Mouse (Mus musculus): ENCODE measurements around the gene Hoxc8.

Gene Hoxc8

GRCm38 (mm10) chr15:103010112-103010846 lies 19.9 kb downstream of the Hoxc8 start:
- DNase-seq = no peak

DNA sequence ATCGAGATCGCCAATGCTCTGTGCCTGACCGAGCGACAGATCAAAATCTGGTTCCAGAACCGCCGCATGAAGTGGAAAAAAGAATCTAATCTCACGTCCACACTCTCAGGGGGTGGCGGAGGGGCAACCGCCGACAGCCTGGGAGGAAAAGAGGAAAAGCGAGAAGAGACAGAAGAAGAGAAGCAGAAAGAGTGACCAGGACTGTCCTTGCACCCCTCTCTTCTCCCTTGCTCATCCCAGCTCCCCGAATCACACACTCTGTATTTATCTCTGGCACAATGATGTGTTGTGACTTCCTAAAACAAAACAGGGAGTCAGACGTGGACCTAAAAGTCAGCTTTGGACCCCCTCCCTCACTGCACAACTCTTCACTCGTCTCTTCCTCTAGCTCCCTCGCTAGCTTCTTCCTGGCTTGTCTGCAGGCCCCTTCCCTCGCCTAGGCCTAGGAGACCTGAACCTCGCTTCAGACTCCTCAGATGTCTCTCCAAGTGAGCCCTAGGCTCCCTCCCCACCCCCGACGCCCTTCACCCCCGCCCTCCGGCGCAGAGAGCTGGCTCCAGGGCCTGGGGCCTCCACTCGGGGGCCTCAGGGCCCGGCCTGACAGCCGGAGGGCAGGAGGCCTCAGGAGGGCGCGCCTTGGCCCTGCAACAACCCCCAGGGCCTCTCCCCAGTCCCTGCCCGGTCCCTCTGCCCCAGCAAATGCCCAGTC lies 20.6 kb downstream of the Hoxc8 start:
- DNase-seq = no peak

GRCm38 (mm10) chr15:103011928-103012486 lies 21.6 kb downstream of the Hoxc8 start:
- DNase-seq = no peak

- no peak for DNase-seq
Observed at GRCm38 (mm10) chr15:103013238-103013984, 23.0 kb downstream of the Hoxc8 start.

GRCm38 (mm10) chr15:103014166-103015008 lies 24.0 kb downstream of the Hoxc8 start:
- no peak for DNase-seq

DNA sequence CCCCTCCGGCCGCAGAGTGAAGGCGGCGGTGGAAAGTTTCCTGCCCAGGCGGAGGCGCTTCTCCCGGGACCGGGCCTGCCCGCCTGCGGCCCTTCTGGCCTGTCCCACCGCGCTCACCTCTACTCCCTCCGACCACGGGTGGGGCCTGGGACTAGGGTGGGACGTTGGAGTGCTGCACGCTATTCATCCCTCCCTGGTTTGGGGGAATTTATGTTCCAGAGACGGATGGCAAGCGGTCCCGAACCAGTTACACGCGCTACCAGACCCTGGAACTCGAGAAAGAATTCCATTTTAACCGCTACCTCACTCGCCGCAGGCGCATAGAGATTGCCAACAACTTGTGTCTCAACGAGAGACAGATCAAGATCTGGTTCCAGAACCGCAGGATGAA lies 24.6 kb downstream of the Hoxc8 start:
- DNase-seq = no peak

GRCm38 (mm10) chr15:103015406-103016166 lies 25.2 kb downstream of the Hoxc8 start:
- DNase-seq = no peak

DNA sequence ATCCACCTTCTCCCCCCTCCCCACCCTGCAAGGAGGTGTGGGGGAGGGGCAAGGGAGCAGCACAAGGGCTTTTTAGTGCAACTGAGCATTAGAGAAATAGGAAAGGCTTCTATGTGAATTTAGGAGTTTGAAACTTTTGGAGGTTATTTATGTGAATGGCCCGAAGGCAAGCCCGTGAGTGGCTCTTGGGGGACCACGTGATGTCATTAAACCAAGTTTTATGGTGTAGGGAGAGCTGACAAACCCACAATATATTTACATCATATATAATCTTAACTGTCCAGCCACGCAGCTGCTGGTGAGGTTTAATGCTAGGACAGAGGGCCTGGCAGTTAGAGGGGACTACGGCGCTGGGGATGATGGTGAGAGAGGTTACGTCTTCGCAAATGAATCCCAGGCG lies 28.2 kb downstream of the Hoxc8 start, which contains the start of gene Hoxc4:
Gene Hoxc4, plus strand, starts transcription at position 299 of the 400 bp plus-strand sequence.
- no peak for DNase-seq

GRCm38 (mm10) chr15:103020899-103021418 lies 30.6 kb downstream of the Hoxc8 start:
- no peak for DNase-seq

GRCm38 (mm10) chr15:103021544-103021943 lies 31.1 kb downstream of the Hoxc8 start:
- no peak for DNase-seq

GRCm38 (mm10) chr15:103024131-103024530 lies 33.7 kb downstream of the Hoxc8 start:
- DNase-seq = no peak

DNA sequence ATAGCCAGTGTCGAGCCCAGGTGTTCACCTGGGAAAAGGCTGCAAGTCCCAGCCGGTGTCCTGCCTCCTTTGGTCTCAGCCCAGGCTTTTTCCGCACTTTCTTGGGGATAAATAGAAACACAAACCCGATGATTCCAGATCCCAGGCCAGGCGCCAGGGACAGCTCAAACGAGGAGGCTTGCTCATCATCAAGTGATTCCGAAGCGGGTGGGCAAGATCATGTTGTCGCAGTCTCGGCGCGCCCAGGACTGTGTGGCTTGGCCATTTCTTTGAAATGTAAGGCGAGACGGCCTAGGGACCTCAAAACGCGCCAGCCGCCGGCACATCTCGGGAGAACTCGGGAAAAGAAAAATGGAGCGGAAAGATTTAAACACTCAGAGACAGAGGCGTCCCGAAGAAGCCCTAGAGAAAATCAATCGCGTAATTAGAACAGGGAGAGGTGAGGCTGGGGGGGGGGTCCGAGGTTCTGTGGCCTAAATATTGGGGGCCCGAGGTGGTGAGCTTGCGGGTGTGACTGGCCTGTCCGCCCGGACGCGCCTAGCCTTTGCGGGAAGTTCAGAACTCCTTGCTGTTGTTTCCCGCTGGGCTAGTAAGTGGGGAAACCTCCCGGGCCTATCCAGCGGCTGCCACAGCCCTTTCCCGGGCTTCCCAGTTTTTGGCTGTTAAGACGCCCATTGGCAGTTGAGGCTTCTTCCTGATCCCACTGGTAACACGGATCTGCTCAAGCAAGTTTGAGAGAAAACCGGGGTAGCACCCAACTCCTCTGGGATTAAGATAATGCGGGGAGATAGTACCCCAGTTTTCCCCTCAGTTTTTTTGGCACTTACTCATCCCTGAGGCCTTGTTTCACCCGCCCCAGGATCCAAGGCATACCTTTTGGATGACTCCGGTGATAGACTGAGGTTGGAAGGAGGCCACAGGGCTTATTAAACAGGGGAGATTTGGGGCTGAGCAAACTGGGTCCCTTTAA lies 37.1 kb downstream of the Hoxc8 start:
- no peak for DNase-seq

- DNase-seq = no peak
Observed at GRCm38 (mm10) chr15:103028916-103029512, 38.6 kb downstream of the Hoxc8 start.

GRCm38 (mm10) chr15:103030142-103030541 lies 39.7 kb downstream of the Hoxc8 start:
- no peak for DNase-seq

GRCm38 (mm10) chr15:103032167-103032566 lies 41.8 kb downstream of the Hoxc8 start:
- no peak for DNase-seq

GRCm38 (mm10) chr15:103032646-103033575 lies 42.5 kb downstream of the Hoxc8 start:
- no peak for DNase-seq

DNA sequence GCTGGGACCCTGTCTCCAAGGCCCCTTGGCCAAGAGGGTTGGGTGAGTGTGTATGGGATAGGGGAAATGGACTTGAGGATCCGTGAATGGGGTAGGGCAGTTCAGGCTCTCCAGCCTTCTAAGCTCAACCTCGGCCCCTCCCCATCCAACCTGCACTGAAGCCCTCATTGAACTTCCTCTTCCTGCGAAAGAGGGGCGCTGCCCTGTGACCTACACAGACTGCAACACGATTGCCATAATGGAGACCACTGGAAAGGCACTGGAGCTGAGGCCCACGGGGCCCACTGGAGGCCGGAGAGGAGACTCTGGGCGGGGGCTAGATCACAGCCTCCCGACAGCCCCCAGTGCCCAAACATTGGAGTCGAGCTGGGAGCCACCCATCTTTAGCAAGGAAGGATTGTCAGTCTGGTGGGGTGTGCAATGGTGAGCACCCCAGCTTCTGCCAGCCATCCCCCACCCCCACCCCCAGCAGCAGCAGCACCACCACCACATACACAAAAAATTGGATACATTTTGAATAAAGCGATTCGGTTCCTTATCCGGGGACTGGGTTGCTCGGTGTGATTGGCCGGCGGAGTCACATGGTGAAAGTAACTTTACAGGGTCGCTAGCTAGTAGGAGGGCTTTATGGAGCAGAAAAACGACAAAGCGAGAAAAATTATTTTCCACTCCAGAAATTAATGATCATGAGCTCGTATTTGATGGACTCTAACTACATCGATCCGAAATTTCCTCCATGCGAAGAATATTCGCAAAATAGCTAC lies 43.8 kb downstream of the Hoxc8 start:
- DNase-seq = no peak

Data from cerebellum, adult 9-11 months (tissue).